Mouse (Mus musculus) limb, embryonic 14.5 days (tissue): ENCODE data around the gene Bcas2. TPM values are rescaled to one million over a fixed set of nuclear protein-coding genes. Genes with fewer than 3 reads are reported as not detected.
"Not testable (repeated sequence)": the region's sequence is repeated elsewhere in the genome, so short reads cannot be mapped to it uniquely, and the experiment has no call there.

ENCODE experiments used
- ATAC-seq: fragments of 200-750 bp; cut with Nextera tagmentation; 2 replicates; pipeline ENCODE4 v1.8.0; 2017; ENCODE audit warnings: low read depth, moderate number of reproducible peaks, moderate TSS enrichment; ENCODE audit not compliant: low FRiP score
- DNase-seq: peaks from one replicate; pipeline ENCODE4 v3.0.0-alpha.2; 2015; ENCODE audit warnings: low spot score
- H3K27ac ChIP-seq: fragments of 300-500 bp; sonication (generic); replicated peaks from 2 replicates; pipeline ENCODE4 v1.5.1; 2014; ENCODE audit warnings: low read depth, mild to moderate bottlenecking, low read length, moderate library complexity, mixed read lengths
- H3K27me3 ChIP-seq: fragments of 300-500 bp; sonication (generic); 2 replicates; pipeline ENCODE4 v1.6.1; 2014; ENCODE audit warnings: low read length, mixed read lengths; ENCODE audit not compliant: control insufficient read depth, insufficient read depth
- H3K36me3 ChIP-seq: fragments of 300-500 bp; sonication (generic); 2 replicates; pipeline ENCODE4 v1.6.1; 2014; ENCODE audit warnings: mild to moderate bottlenecking, low read length, moderate library complexity, mixed read lengths; ENCODE audit not compliant: control insufficient read depth, insufficient read depth
- H3K4me1 ChIP-seq: fragments of 300-500 bp; sonication (generic); 2 replicates; pipeline ENCODE4 v1.6.1; 2014; ENCODE audit warnings: antibody characterized with exemption, low read length, mixed read lengths; ENCODE audit not compliant: control insufficient read depth, insufficient read depth
- H3K4me2 ChIP-seq: fragments of 300-500 bp; sonication (generic); replicated peaks from 2 replicates; pipeline ENCODE4 v1.6.1; 2014; ENCODE audit warnings: low read depth, mild to moderate bottlenecking, low read length, moderate library complexity; ENCODE audit not compliant: severe bottlenecking
- H3K4me3 ChIP-seq: fragments of 300-500 bp; sonication (generic); replicated peaks from 2 replicates; pipeline ENCODE4 v1.5.1; 2014; ENCODE audit warnings: low read length
- H3K9ac ChIP-seq: fragments of 300-500 bp; sonication (generic); 2 replicates; pipeline ENCODE4 v1.6.1; 2014; ENCODE audit warnings: mild to moderate bottlenecking, low read depth, low read length, moderate library complexity; ENCODE audit not compliant: severe bottlenecking
- H3K9me3 ChIP-seq: fragments of 300-500 bp; sonication (generic); 2 replicates; pipeline ENCODE4 v1.6.1; 2016; ENCODE audit warnings: low read length; ENCODE audit not compliant: control insufficient read depth
- POLR2A ChIP-seq: fragments of 200-500 bp; IDR thresholded peaks from 2 replicates; pipeline ENCODE4 v1.8.0; 2012; ENCODE audit warnings: inconsistent platforms, mild to moderate bottlenecking, moderate library complexity, borderline replicate concordance; ENCODE audit not compliant: insufficient read depth, insufficient read length; ENCODE audit errors: extremely low read depth
- WGBS: fragments of 180-500 bp; shearing (Covaris S2); extraction: QIAGEN DNeasy Blood & Tissue Kit; methylation state at CpG from one replicate; pipeline ENCODE4 v1.1.7; 2014; 5-methylcytosine and 5-hydroxymethylcytosine counted together
- polyA plus RNA-seq, 2 experiments: library from polyadenylated mRNA; depleted of rRNA in 1 of 2; stranded (reverse) in 1 of 2; unstranded in 1 of 2; fragments of >200 nt; fragmentation: Nextera tagmentation in 1 of 2; extraction: Ambion mirVana in 1 of 2; gene quantifications; 2 replicates each; pipeline versions ENCODE4 v1.2.1 to v1.2.3; 2012 to 2014

Bcas2 gene
- polyA plus RNA-seq, 2 experiments, result 155 to 161 TPM

DNA sequence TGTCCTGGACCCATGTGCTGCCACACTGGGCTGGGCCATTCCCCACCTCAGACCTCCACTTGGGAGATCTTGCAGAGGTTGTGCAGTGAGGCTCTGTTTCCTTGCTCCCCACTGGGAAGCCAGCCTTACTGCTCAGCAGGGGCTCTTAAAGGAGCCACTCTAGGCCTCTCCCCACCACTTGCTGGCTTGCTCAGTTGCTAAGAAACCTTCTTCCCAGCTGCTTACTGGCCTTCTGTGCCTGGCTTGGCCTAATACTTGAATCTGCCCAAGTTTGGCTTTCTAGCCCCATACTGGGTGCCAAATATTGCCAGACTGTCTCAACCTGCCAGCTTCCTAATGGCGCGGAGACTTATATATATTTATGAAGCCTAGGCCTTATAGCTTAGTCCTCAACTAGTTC, 17.4 kb downstream of the Bcas2 start:
- H3K36me3 ChIP-seq, result no peaks in the 10 kb centered on the region
- H3K9me3 ChIP-seq, result no peaks in the 10 kb centered on the region
- no peaks in the 10 kb centered on the region for H3K27me3 ChIP-seq
- no peak for TF ChIP-seq POLR2A
- no peak overlapping the region for H3K4me2 ChIP-seq
- no peak for ATAC-seq
- no peak overlapping the region for H3K4me3 ChIP-seq
- H3K27ac ChIP-seq, result no peak overlapping the region
- 94% methylated on average over 2 of the region's 2 CpGs for WGBS
- no peak overlapping the region for H3K9ac ChIP-seq
- H3K4me1 ChIP-seq, result no peaks in the 10 kb centered on the region
- no peak for DNase-seq

GRCm38 (mm10) chr3:103192161-103192560, 20.7 kb downstream of the Bcas2 start:
- ATAC-seq (no peak), DNase-seq (no peak)
- 91% methylated on average over 4 of the region's 4 CpGs for WGBS

DNA sequence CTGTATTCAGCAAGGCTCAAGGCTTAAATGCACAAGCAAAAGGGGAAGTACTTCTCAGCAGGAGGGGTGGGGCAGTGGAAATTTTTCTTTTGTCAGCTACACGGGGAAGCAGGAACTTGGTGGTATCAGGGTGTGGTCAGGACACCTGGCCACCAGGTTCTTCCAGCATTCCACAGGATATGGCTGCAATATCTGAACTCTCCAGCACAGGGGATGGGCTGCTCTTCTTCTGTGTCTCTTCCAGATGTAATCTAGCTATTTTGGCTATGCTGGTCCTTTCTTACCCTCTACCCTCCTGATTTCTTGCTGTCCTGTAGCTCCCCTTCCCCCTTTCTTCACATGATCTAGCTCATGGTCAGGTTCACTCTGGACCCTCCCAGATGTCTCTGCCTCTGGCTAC, 21.7 kb downstream of the Bcas2 start:
- no peak for TF ChIP-seq POLR2A
- DNase-seq, result no peak
- no peak overlapping the region for H3K4me3 ChIP-seq
- no peak for ATAC-seq
- H3K27me3 ChIP-seq, result no peaks in the 10 kb centered on the region
- no peaks in the 10 kb centered on the region for H3K36me3 ChIP-seq
- no peak overlapping the region for H3K9ac ChIP-seq
- H3K27ac ChIP-seq, result no peak overlapping the region
- H3K9me3 ChIP-seq, result no peaks in the 10 kb centered on the region
- H3K4me1 ChIP-seq, result no peaks in the 10 kb centered on the region
- no peak overlapping the region for H3K4me2 ChIP-seq
- WGBS, result 75% methylated on average over 1 of the region's 1 CpGs

More at GRCm38 (mm10) chr3:103192161-103192560, 20.7 kb downstream of the Bcas2 start:
- Histone ChIP-seq H3K27me3 (no peaks in the 10 kb centered on the region), H3K27ac (no peak overlapping the region), H3K4me2 (no peak overlapping the region), H3K9me3 (no peaks in the 10 kb centered on the region), H3K4me1 (no peaks in the 10 kb centered on the region), H3K9ac (no peak overlapping the region), H3K36me3 (no peaks in the 10 kb centered on the region), H3K4me3 (no peak overlapping the region)
- TF ChIP-seq POLR2A, result no peak

- Histone ChIP-seq H3K9me3 (peaks cover 3% of the 10 kb centered on the region; the same call in 1 of the 2 replicates), H3K27me3 (no peaks in the 10 kb centered on the region), H3K4me1 (0 out of 2 replicates have a peak, but pooled peaks cover 7% of the 10 kb centered on the region), H3K36me3 (no peaks in the 10 kb centered on the region), H3K4me3 (no peak overlapping the region), H3K27ac (no peak overlapping the region), H3K9ac (no peak overlapping the region), H3K4me2 (no peak overlapping the region)
- DNase-seq (no peak), ATAC-seq (no peak)
- WGBS, result 75% methylated on average over 7 of the region's 7 CpGs
- TF ChIP-seq POLR2A, result no peak
Measured at GRCm38 (mm10) chr3:103196320-103196823, 24.9 kb downstream of the Bcas2 start.

DNA sequence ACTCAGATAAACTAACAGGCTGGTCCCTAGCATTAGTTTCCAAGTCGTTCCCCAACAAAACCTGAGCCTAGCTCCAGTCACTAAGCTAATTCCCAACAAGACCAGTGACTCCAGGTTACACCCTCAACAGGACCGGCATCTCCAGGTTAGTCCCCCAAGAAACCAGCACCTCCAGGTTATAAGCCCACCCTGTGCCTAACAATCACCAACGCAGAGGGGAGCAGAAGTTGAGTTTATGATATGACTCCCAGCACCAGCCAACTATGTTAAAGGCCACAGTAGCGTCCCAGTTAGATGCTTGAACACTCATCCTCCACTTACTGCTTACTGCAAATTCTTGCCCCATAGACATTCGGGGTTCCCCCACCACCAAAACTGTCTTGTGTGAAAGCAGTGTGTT, 27.9 kb downstream of the Bcas2 start:
- WGBS, result 76% methylated on average over 5 of the region's 5 CpGs
- ATAC-seq, result no peak
- H3K4me3 ChIP-seq, result no peak overlapping the region
- no peak overlapping the region for H3K27ac ChIP-seq
- no peaks in the 10 kb centered on the region for H3K27me3 ChIP-seq
- DNase-seq, result no peak
- no peak for TF ChIP-seq POLR2A
- H3K36me3 ChIP-seq, result no peaks in the 10 kb centered on the region
- peaks cover 3% of the 10 kb centered on the region; the same call in 1 of the 2 replicates for H3K9me3 ChIP-seq
- H3K4me2 ChIP-seq, result no peak overlapping the region
- no peak overlapping the region for H3K9ac ChIP-seq
- H3K4me1 ChIP-seq, result 0 out of 2 replicates have a peak, but pooled peaks cover 7% of the 10 kb centered on the region

DNA sequence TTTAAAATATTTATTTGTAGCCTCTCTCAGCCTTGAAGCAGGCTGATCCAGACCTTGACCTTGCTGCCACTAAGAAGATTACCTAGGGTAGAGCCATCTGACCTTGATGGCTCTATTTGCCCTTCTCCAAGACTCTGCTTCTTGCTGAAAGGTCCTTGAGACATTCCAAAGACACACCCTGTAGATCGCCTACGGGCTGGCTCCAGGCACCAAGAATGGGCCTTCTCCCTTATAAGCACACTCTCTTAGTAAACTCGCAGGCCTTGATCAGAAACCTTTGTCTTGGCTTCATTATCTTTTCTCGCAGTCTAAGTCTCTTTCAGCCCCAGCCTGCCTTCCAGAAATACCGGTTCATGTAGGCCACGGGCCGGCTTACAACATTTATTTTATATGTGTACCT, 29.6 kb downstream of the Bcas2 start:
- ATAC-seq, H3K36me3 ChIP-seq, H3K4me2 ChIP-seq, H3K4me1 ChIP-seq, H3K27me3 ChIP-seq, DNase-seq, H3K9me3 ChIP-seq, H3K9ac ChIP-seq, H3K27ac ChIP-seq, H3K4me3 ChIP-seq: not testable (repeated sequence)
- 95% methylated on average over 7 of the region's 7 CpGs for WGBS
